Mouse (Mus musculus) olfactory bulb, adult 2 months (tissue): ENCODE measurements around the gene Cebpe. TPM values are rescaled to one million over a fixed set of nuclear protein-coding genes. Genes with fewer than 3 reads are reported as not detected.

ENCODE experiments used
- H3K27ac ChIP-seq: fragments of 200-500 bp; 2 replicates; pipeline ENCODE4 v1.5.1; 2012; ENCODE audit warnings: low read depth, low read length; ENCODE audit not compliant: insufficient read depth
- H3K4me1 ChIP-seq: fragments of 200-500 bp; 2 replicates; pipeline ENCODE4 v1.6.1; 2012; ENCODE audit warnings: low read length; ENCODE audit not compliant: control insufficient read depth, insufficient read depth
- H3K4me3 ChIP-seq: fragments of 200-500 bp; 2 replicates; pipeline ENCODE4 v1.5.1; 2012; ENCODE audit warnings: mild to moderate bottlenecking, low read depth, low read length, moderate library complexity; ENCODE audit not compliant: insufficient read depth
- CTCF ChIP-seq: fragments of 200-500 bp; IDR thresholded peaks from 2 replicates; pipeline ENCODE4 v1.5.1; 2012; ENCODE audit warnings: low read depth, mild to moderate bottlenecking, low read length, moderate library complexity; ENCODE audit not compliant: insufficient read depth
- POLR2A ChIP-seq: fragments of 200-500 bp; IDR thresholded peaks from 2 replicates; pipeline ENCODE4 v1.6.1; 2012; ENCODE audit warnings: mild to moderate bottlenecking, low read depth, low read length, moderate library complexity; ENCODE audit not compliant: insufficient read depth
- WGBS: fragments of 180-500 bp; shearing (Covaris S2); methylation state at CpG from one replicate; pipeline ENCODE4 v1.1.7; 2018; 5-methylcytosine and 5-hydroxymethylcytosine counted together
- polyA plus RNA-seq: library from polyadenylated mRNA; stranded (reverse); fragments of >200 nt; gene quantifications from 2 replicates; pipeline ENCODE4 v1.2.4, GENCODE M21; 2012; ENCODE audit warnings: low replicate concordance; ENCODE audit not compliant: missing spikeins, insufficient read depth, insufficient read length

The Cebpe gene
- polyA plus RNA-seq, 1 experiment: not detected

DNA sequence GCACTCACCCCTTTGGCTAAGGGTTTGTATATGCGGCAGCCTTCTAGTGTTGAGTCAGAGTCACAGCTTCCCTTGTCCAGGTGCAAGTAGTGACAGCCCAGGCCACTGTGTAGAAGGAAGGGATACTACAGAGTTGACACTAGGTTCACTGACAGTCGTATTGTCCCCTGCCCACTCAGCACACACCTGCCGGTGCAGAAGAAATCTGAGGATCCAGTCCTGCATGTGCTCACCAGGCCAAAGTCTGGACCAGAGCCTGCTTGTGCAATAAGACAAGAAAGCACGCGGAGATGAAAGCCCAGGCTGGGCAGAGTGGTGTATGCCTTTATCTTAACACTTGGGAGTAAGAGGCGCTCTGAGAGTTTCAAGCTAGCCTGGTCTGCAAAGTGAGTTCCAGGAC, 16.9 kb downstream of the Cebpe start:
- TF ChIP-seq POLR2A (no peak), CTCF (no peak)
- H3K4me3 ChIP-seq: no peak overlapping the region
- WGBS: 82% methylated on average over 6 of the region's 6 CpGs

DNA sequence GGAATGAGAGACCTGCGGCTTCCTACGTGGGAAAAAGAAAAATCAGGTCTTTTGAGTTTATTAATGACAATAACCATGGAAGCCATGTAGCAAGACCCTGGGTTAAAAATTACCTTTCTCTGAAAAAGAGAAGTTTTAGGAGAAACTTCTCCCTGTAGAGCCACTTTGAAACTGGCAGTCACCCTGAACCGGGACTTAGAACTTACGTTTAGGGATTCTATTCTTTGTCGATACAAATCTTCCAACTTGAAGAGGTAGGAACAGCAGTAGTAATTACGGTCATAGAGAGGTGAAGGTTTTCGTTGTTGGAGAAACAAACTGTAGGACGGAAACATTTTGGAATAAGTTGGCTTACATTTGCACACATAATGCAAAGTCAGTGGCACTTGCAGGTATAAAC, 24.7 kb downstream of the Cebpe start:
- 1% methylated on average over 8 of the region's 8 CpGs for WGBS
- TF ChIP-seq POLR2A (no peak), CTCF (no peak)
- H3K4me3 ChIP-seq: peak overlapping the region; percentile 58
- 0 out of 2 replicates have a peak overlapping the region, but pooled peaks have one; percentile 42 for H3K27ac ChIP-seq
- H3K4me1 ChIP-seq: 0 out of 2 replicates have a peak, but pooled peaks cover 2% of the 10 kb centered on the region

More for the DNA sequence above, 16.9 kb downstream of the Cebpe start:
- Histone ChIP-seq H3K4me1 (no peaks in the 10 kb centered on the region), H3K27ac (no peak overlapping the region)

DNA sequence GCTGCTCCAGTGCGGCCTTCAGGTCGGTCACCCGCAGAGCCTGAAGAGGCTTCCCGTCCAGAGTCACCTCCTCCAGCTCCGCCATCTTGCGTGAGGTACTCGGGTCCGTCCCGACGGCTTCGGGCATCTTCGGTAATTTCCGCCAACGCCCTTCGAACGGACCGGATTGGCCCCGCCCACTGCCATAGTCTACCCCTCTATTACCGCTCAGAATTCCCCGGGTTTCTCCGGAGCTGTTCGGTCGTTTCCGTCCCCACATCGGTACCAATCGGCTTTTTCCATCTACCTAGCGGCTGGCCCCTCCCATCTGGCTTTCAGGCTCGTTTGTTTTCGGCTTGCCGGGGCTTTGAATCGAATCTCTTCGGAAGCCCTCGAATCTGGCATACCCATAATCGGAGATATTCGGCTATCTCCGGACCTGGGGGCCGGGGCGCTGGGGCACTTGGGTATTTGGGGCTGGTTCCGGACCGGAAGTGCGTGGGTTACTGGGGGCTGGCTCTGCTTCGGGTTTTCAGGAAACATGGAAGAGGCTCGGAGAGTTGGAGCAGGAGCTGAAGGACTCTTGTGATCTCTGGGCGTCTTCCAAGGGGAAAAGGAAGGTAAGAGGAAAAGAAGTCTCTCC, 25.3 kb downstream of the Cebpe start, which contains the start of gene Acin1:
Acin1 (minus strand) TSS at position 410 of the 622 bp plus-strand sequence.
- Histone ChIP-seq H3K27ac (peak within 1 kb of the TSS; percentile 96), H3K4me3 (peak within 1 kb of the TSS; percentile 83), H3K4me1 (0 out of 2 replicates have a peak, but pooled peaks cover 2% of the 10 kb centered on the region)
- under 1% methylated on average over 44 of the region's 44 CpGs for WGBS
- peak; percentile 76 for TF ChIP-seq POLR2A
- no peak for TF ChIP-seq CTCF

DNA sequence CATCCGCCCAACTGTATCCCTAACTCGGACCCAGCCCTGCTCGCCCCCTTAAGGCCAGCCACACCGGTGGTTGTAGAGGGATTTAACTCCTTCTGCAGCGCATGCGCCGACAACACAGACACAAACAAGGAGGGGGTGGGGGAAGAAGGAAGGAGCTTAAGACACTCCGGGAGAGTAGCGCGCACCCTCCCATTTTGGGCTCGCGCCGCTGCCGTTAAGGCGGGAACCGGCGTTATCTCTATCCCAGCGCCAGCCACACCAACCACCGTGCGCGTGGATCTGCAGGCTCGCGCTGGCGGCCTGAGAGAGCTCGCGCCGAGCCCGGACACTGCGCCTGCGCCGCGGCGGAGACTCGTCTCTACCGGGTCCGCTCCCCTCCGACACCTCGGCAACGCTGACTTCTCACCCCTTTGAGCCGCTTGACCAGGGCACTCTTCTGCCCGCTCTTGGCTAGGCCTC, 25.9 kb downstream of the Cebpe start, which contains the start of gene 1700123O20Rik:
1700123O20Rik (plus strand) TSS at position 154 of the 459 bp plus-strand sequence.
- H3K4me3 ChIP-seq: peak within 1 kb of the TSS; percentile 83
- WGBS: under 1% methylated on average over 41 of the region's 41 CpGs
- H3K27ac ChIP-seq: peak within 1 kb of the TSS; percentile 96
- 0 out of 2 replicates have a peak, but pooled peaks cover 2% of the 10 kb centered on the region for H3K4me1 ChIP-seq
- peak; percentile 28; the same call in 1 of the 2 replicates for TF ChIP-seq CTCF
- TF ChIP-seq POLR2A: no peak

DNA sequence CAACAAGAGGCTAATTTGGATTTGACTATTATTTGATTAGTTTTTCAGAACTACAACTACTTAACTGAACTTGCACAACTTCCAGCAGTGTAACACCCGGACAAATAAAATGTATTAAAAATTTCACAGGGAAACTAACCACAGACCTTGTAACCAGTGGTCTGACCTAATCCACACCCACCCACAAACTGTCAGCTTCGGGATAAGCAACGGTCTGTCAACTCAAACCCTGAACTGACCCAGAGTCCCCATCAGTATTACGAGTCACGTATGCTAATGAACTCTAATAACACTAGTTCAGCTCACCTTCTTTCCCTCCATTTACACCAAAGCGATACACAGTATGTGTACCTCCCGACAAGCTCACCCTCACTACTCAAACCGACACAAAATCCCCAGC, 26.5 kb downstream of the Cebpe start:
- WGBS: 2% methylated on average over 8 of the region's 8 CpGs
- TF ChIP-seq CTCF: no peak
- TF ChIP-seq POLR2A: no peak
- 0 out of 2 replicates have a peak, but pooled peaks cover 2% of the 10 kb centered on the region for H3K4me1 ChIP-seq
- H3K4me3 ChIP-seq: peak overlapping the region; percentile 83
- H3K27ac ChIP-seq: peak overlapping the region; percentile 10; the same call in 1 of the 2 replicates

DNA sequence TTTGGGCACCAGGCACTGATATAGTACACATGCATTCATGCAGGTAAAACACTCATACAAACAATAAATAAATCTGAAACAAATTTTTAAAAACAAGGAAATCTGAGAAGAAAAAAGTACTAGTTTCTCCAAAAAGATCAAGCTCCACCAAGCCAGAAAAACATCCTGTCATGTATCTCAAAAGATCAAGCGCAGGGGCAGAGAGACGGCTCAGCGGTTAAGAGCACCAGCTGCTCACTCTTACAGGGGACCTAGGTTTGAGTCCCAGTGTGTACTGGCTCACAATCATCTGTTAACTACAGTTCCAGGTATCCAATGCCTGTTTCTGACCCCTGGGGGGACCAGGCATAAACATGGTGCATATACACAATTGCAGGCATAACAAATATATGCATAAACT, 29.6 kb downstream of the Cebpe start:
- TF ChIP-seq CTCF: no peak
- TF ChIP-seq POLR2A: no peak
- Histone ChIP-seq H3K4me1 (no peaks in the 10 kb centered on the region), H3K27ac (no peak overlapping the region), H3K4me3 (no peak overlapping the region)
- WGBS: 84% methylated on average over 3 of the region's 3 CpGs

DNA sequence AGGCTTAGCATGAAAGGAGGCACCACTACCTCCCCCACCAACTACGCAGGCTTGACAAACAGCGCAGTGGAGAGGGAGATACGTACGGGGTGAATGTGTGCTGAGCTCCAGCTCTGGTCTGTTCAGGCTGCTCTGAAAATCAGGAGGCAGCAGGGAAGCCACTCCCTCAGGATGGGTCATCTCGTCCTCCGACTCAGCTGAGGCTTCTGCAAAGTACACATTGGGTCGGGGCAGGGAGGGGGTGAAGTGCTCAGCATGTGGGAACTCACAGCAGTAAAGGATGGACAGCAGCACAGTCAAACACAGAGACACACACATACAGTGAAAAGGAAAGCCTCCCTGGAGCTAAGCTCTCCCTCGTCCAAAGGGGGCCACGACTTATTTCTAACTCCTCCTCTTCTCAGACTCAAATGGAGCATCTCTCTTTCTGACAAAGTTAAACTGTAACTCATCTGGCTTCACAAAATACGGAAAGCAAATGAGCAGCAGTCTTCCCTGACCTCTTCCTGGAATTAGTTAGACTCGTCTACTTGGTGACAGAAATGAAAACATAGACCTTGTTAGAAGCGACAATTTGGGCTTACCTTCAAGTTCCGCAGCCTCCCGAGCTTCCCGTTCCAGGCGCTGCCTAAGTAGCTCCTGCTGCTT, 33.2 kb downstream of the Cebpe start:
- WGBS: 83% methylated on average over 16 of the region's 16 CpGs
- Histone ChIP-seq H3K4me1 (no peaks in the 10 kb centered on the region), H3K27ac (no peak overlapping the region), H3K4me3 (no peak overlapping the region)
- TF ChIP-seq CTCF: no peak
- TF ChIP-seq POLR2A: no peak

DNA sequence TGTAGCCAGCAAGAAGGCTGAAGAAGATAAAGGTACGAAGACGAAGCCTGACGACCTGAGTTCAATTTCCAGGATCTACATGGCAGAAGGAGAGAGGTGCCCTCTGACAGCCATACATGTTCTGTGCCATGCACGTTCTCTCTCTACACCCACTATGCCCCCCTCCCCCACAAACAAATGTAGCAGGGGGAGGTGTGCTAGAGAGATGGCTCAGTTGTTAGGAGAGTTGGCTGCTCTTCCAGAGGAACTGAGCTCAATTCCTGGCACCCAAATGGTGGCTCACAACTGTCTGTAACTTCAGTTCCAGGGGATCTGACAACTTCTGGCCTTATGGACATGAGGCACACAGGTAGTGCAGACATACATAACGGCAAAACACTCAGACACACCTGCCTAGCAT, 35.7 kb downstream of the Cebpe start:
- no peak for TF ChIP-seq POLR2A
- no peak for TF ChIP-seq CTCF
- H3K27ac ChIP-seq: no peak overlapping the region

DNA sequence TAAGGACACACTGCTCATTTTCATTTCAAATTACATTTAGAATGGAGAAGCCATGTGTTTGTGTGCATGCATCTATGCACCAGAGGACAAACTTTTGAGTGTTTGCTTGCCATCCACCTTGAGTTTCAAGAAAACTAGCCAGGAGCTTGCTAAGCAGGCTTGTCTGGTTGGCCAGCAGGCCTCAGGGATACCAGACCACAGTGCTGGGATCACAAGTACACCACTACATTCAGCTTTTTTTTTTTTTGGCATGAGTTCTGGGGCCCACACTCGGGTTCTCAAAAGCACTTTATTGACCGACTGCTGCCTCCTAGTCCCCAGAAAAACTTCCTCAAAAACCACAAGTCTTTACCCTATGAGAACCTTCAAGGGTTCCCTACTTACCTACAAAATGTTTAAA, 37.7 kb downstream of the Cebpe start:
- 31% methylated on average over 2 of the region's 2 CpGs for WGBS
- Histone ChIP-seq H3K4me3 (no peak overlapping the region), H3K27ac (no peak overlapping the region), H3K4me1 (no peaks in the 10 kb centered on the region)
- TF ChIP-seq POLR2A: no peak
- no peak for TF ChIP-seq CTCF

More for the DNA sequence above, 35.7 kb downstream of the Cebpe start:
- WGBS: 70% methylated on average over 5 of the region's 5 CpGs
- Histone ChIP-seq H3K4me1 (no peaks in the 10 kb centered on the region), H3K4me3 (no peak overlapping the region)
